Mouse (Mus musculus) myocyte (in vitro differentiated cells): ENCODE measurements around the gene Auts2. TPM values are rescaled to one million over a fixed set of nuclear protein-coding genes. Genes with fewer than 3 reads are reported as not detected.

Experiments
- H3K27me3 ChIP-seq: one replicate; pipeline ENCODE4 v1.6.1; 2011; ENCODE audit not compliant: control insufficient read depth, insufficient read depth, insufficient read length
- H3K36me3 ChIP-seq: one replicate; pipeline ENCODE4 v1.6.1; 2011; ENCODE audit not compliant: control insufficient read depth, insufficient read depth
- H3K4me2 ChIP-seq: one replicate; pipeline ENCODE4 v1.6.1; 2011; ENCODE audit warnings: low read depth, control low read depth
- H3K4me3 ChIP-seq: one replicate; pipeline ENCODE4 v1.5.1; 2011; ENCODE audit warnings: mild to moderate bottlenecking, control low read depth, moderate library complexity
- H3K79me2 ChIP-seq: one replicate; pipeline ENCODE4 v1.6.1; 2011; ENCODE audit not compliant: control insufficient read depth, insufficient read depth
- H3ac ChIP-seq: one replicate; pipeline ENCODE4 v1.6.1; 2011; ENCODE audit not compliant: control insufficient read depth, insufficient read length
- CEBPB ChIP-seq: IDR thresholded peaks from 2 replicates; pipeline ENCODE4 v1.6.1; 2011; ENCODE audit warnings: mild to moderate bottlenecking, moderate library complexity; ENCODE audit not compliant: poor library complexity, insufficient read depth, severe bottlenecking
- E2F4 ChIP-seq: IDR thresholded peaks from one replicate; pipeline ENCODE4 v1.6.1; 2011; ENCODE audit warnings: mild to moderate bottlenecking, control low read depth, moderate library complexity; ENCODE audit not compliant: insufficient read depth
- MAX ChIP-seq: IDR thresholded peaks from one replicate; pipeline ENCODE4 v1.6.1; 2011; ENCODE audit warnings: low read depth, mild to moderate bottlenecking, control low read depth
- MYOD1 ChIP-seq, 3 experiments: IDR thresholded peaks; one replicate each; pipeline ENCODE4 v1.6.1; 2011; ENCODE audit warnings: control low read depth in 2 of 3, low read depth in 2 of 3, mild to moderate bottlenecking in 2 of 3, moderate library complexity in 1 of 3; ENCODE audit not compliant: insufficient read length in 2 of 3, control insufficient read depth in 1 of 3
- MYOG ChIP-seq, 3 experiments: IDR thresholded peaks; one replicate each; pipeline ENCODE4 v1.6.1; 2011; ENCODE audit warnings: control low read depth in 2 of 3, low read depth in 2 of 3, mild to moderate bottlenecking in 2 of 3; ENCODE audit not compliant: insufficient read length in 2 of 3, control insufficient read depth in 1 of 3, insufficient read depth in 1 of 3
- POLR2A ChIP-seq: IDR thresholded peaks from one replicate; pipeline ENCODE4 v1.6.1; 2011; ENCODE audit warnings: low read depth, mild to moderate bottlenecking, control low read depth, moderate library complexity; ENCODE audit not compliant: insufficient read length
- POLR2AphosphoS2 ChIP-seq: IDR thresholded peaks from one replicate; pipeline ENCODE4 v1.6.1; 2011; ENCODE audit warnings: low read depth, control low read depth; ENCODE audit not compliant: insufficient read length
- REST ChIP-seq: IDR thresholded peaks from one replicate; pipeline ENCODE4 v1.6.1; 2011; ENCODE audit warnings: mild to moderate bottlenecking, control low read depth, moderate library complexity; ENCODE audit not compliant: insufficient read depth, insufficient read length
- SRF ChIP-seq: IDR thresholded peaks from one replicate; pipeline ENCODE4 v1.6.1; 2011; ENCODE audit warnings: low read depth; ENCODE audit not compliant: control insufficient read depth, insufficient read length
- TCF12 ChIP-seq: IDR thresholded peaks from one replicate; pipeline ENCODE4 v1.6.1; 2011; ENCODE audit warnings: mild to moderate bottlenecking, control low read depth; ENCODE audit not compliant: poor library complexity, insufficient read depth, severe bottlenecking
- TCF3 ChIP-seq: IDR thresholded peaks from one replicate; pipeline ENCODE4 v1.6.1; 2011; ENCODE audit warnings: low read depth, control low read depth; ENCODE audit not compliant: insufficient read length
- USF1 ChIP-seq: IDR thresholded peaks from one replicate; pipeline ENCODE4 v1.6.1; 2011; ENCODE audit warnings: low read depth, mild to moderate bottlenecking, control low read depth, moderate library complexity
- polyA plus RNA-seq: library from polyadenylated mRNA; unstranded; fragments of >200 nt; fragmentation: generic; extraction: Trizol; gene quantifications from one replicate; pipeline ENCODE4 v1.2.1, GENCODE M21; 2012; ENCODE audit warnings: missing spikeins

The Auts2 gene
- polyA plus RNA-seq, 1 experiment = 8.0 TPM

- H3K79me2 ChIP-seq = no peaks in the 10 kb centered on the region
- no peak overlapping the region for H3K4me2 ChIP-seq
- no peaks in the 10 kb centered on the region for H3K36me3 ChIP-seq
- no peak for TF ChIP-seq TCF3
- no peak for TF ChIP-seq POLR2AphosphoS2
- no peak for TF ChIP-seq POLR2A
- TF ChIP-seq USF1 = no peak
- TF ChIP-seq REST = no peak
- TF ChIP-seq TCF12 = no peak
- TF ChIP-seq MAX = no peak
- no peak for TF ChIP-seq MYOG (IDR thresholded peaks at IDR 0.05; ENCODE audit: control insufficient read depth in 1 of 3, insufficient read depth in 1 of 3, insufficient read length in 2 of 3, low read depth in 2 of 3)
- TF ChIP-seq CEBPB = no peak
- TF ChIP-seq MYOD1 (IDR thresholded peaks at IDR 0.05; ENCODE audit: control insufficient read depth in 1 of 3, insufficient read length in 2 of 3, low read depth in 2 of 3) = no peak
- no peak for TF ChIP-seq E2F4
- H3K4me3 ChIP-seq = no peak overlapping the region
- no peaks in the 10 kb centered on the region for H3K27me3 ChIP-seq
- H3ac ChIP-seq = no peak overlapping the region
Measured at GRCm38 (mm10) chr5:131781063-131781462, 762.1 kb downstream of the Auts2 start.

- no peak for TF ChIP-seq REST
- no peak for TF ChIP-seq USF1
- TF ChIP-seq CEBPB = no peak
- no peak for TF ChIP-seq POLR2A
- no peak for TF ChIP-seq SRF
- no peak for TF ChIP-seq POLR2AphosphoS2
- no peak for TF ChIP-seq MYOG (IDR thresholded peaks at IDR 0.05; ENCODE audit: control insufficient read depth in 1 of 3, insufficient read depth in 1 of 3, insufficient read length in 2 of 3, low read depth in 2 of 3)
- TF ChIP-seq TCF3 = no peak
- TF ChIP-seq MYOD1 (IDR thresholded peaks at IDR 0.05; ENCODE audit: control insufficient read depth in 1 of 3, insufficient read length in 2 of 3, low read depth in 2 of 3) = no peak
- no peak for TF ChIP-seq TCF12
- TF ChIP-seq MAX = no peak
- no peak for TF ChIP-seq E2F4
- no peaks in the 10 kb centered on the region for H3K36me3 ChIP-seq
- no peaks in the 10 kb centered on the region for H3K27me3 ChIP-seq
- no peaks in the 10 kb centered on the region for H3K79me2 ChIP-seq
- no peak overlapping the region for H3ac ChIP-seq
- H3K4me2 ChIP-seq = no peak overlapping the region
- H3K4me3 ChIP-seq = no peak overlapping the region
Measured at GRCm38 (mm10) chr5:131779171-131779570, 764.0 kb downstream of the Auts2 start.

- TF ChIP-seq MYOG (IDR thresholded peaks at IDR 0.05; ENCODE audit: control insufficient read depth in 1 of 3, insufficient read depth in 1 of 3, insufficient read length in 2 of 3, low read depth in 2 of 3) (no peak), REST (no peak), POLR2AphosphoS2 (no peak), E2F4 (no peak), MYOD1 (IDR thresholded peaks at IDR 0.05; ENCODE audit: control insufficient read depth in 1 of 3, insufficient read length in 2 of 3, low read depth in 2 of 3) (no peak)
- no peak overlapping the region for H3K4me2 ChIP-seq
Measured at GRCm38 (mm10) chr5:131775672-131776071, 767.5 kb downstream of the Auts2 start.

GRCm38 (mm10) chr5:131775222-131775621 lies 767.9 kb downstream of the Auts2 start:
- no peak overlapping the region for H3ac ChIP-seq
- H3K27me3 ChIP-seq = no peaks in the 10 kb centered on the region
- no peaks in the 10 kb centered on the region for H3K79me2 ChIP-seq
- H3K4me3 ChIP-seq = no peak overlapping the region
- no peak overlapping the region for H3K4me2 ChIP-seq
- no peaks in the 10 kb centered on the region for H3K36me3 ChIP-seq
- no peak for TF ChIP-seq SRF

More at GRCm38 (mm10) chr5:131775672-131776071, 767.5 kb downstream of the Auts2 start:
- Histone ChIP-seq H3ac (no peak overlapping the region), H3K36me3 (no peaks in the 10 kb centered on the region), H3K79me2 (no peaks in the 10 kb centered on the region), H3K27me3 (no peaks in the 10 kb centered on the region), H3K4me3 (no peak overlapping the region)

- H3K79me2 ChIP-seq = no peaks in the 10 kb centered on the region
- no peak overlapping the region for H3K4me3 ChIP-seq
- H3ac ChIP-seq = no peak overlapping the region
- H3K4me2 ChIP-seq = no peak overlapping the region
- no peaks in the 10 kb centered on the region for H3K27me3 ChIP-seq
- H3K36me3 ChIP-seq = no peaks in the 10 kb centered on the region
- TF ChIP-seq POLR2A (no peak), SRF (no peak), CEBPB (no peak), USF1 (no peak)
Measured at GRCm38 (mm10) chr5:131774792-131775191, 768.4 kb downstream of the Auts2 start.

- Histone ChIP-seq H3K36me3 (no peaks in the 10 kb centered on the region), H3K4me3 (no peak overlapping the region), H3K4me2 (no peak overlapping the region), H3K79me2 (no peaks in the 10 kb centered on the region), H3K27me3 (no peaks in the 10 kb centered on the region), H3ac (no peak overlapping the region)
- TF ChIP-seq TCF3 (no peak), CEBPB (no peak), REST (no peak), TCF12 (no peak), POLR2AphosphoS2 (no peak), MYOD1 (IDR thresholded peaks at IDR 0.05; ENCODE audit: control insufficient read depth in 1 of 3, insufficient read length in 2 of 3, low read depth in 2 of 3) (no peak), USF1 (no peak), SRF (no peak), POLR2A (no peak), MYOG (IDR thresholded peaks at IDR 0.05; ENCODE audit: control insufficient read depth in 1 of 3, insufficient read depth in 1 of 3, insufficient read length in 2 of 3, low read depth in 2 of 3) (no peak), MAX (no peak), E2F4 (no peak)
Measured at GRCm38 (mm10) chr5:131772616-131773015, 770.5 kb downstream of the Auts2 start.
